Mouse (Mus musculus) neural tube, embryonic 15.5 days (tissue): ENCODE results near the gene Nus1. TPM values are rescaled to one million over a fixed set of nuclear protein-coding genes. Genes with fewer than 3 reads are reported as not detected.
A peak's percentile ranks its signal among the peaks of the same experiment; 100 is the strongest.

Experiments
- ATAC-seq: fragments of 200-750 bp; cut with Nextera tagmentation; 2 replicates; pipeline ENCODE4 v1.8.0; 2017; ENCODE audit warnings: mild to moderate bottlenecking, moderate TSS enrichment, moderate library complexity; ENCODE audit not compliant: low FRiP score
- H3K27ac ChIP-seq: fragments of 300-500 bp; sonication (generic); replicated peaks from 2 replicates; pipeline ENCODE4 v1.5.1; 2015; ENCODE audit warnings: mild to moderate bottlenecking, inconsistent platforms
- H3K27me3 ChIP-seq: fragments of 300-500 bp; sonication (generic); replicated peaks from 2 replicates; pipeline ENCODE4 v1.6.1; 2015; ENCODE audit warnings: inconsistent platforms
- H3K36me3 ChIP-seq: fragments of 300-500 bp; sonication (generic); 2 replicates; pipeline ENCODE4 v1.6.1; 2015; ENCODE audit warnings: inconsistent platforms
- H3K4me1 ChIP-seq: fragments of 300-500 bp; sonication (generic); 2 replicates; pipeline ENCODE4 v1.6.1; 2015; ENCODE audit warnings: inconsistent platforms
- H3K4me2 ChIP-seq: fragments of 300-500 bp; sonication (generic); 2 replicates; pipeline ENCODE4 v1.6.1; 2015; ENCODE audit warnings: inconsistent platforms, mild to moderate bottlenecking, moderate library complexity
- H3K4me3 ChIP-seq: fragments of 300-500 bp; sonication (generic); replicated peaks from 2 replicates; pipeline ENCODE4 v1.5.1; 2015; ENCODE audit warnings: mild to moderate bottlenecking, inconsistent platforms
- H3K9ac ChIP-seq: fragments of 300-500 bp; sonication (generic); replicated peaks from 2 replicates; pipeline ENCODE4 v1.6.1; 2015; ENCODE audit warnings: mild to moderate bottlenecking, inconsistent platforms
- H3K9me3 ChIP-seq: fragments of 300-500 bp; sonication (generic); replicated peaks from 2 replicates; pipeline ENCODE4 v1.6.1; 2016; ENCODE audit warnings: inconsistent platforms
- WGBS: fragments of 180-500 bp; shearing (Covaris S2); methylation state at CpG from one replicate; pipeline ENCODE4 v1.1.7; 2015; ENCODE audit warnings: mixed read lengths; 5-methylcytosine and 5-hydroxymethylcytosine counted together
- polyA plus RNA-seq: library from polyadenylated mRNA; unstranded; fragments of >200 nt; fragmentation: Nextera tagmentation; extraction: Ambion mirVana; gene quantifications from 2 replicates; pipeline ENCODE4 v1.2.1, GENCODE M21; 2015

The Nus1 gene
- polyA plus RNA-seq: 20.3 and 21.3 TPM in 2 replicates

GRCm38 (mm10) chr10:52417299-52417997, at the start of gene Nus1:
TSS of gene Nus1 (plus strand) at chr10:52417547.
- Histone ChIP-seq H3K36me3 (no peaks in the 10 kb centered on the region), H3K27me3 (no peaks in the 10 kb centered on the region), H3K9me3 (no peaks in the 10 kb centered on the region), H3K4me3 (peak within 1 kb of the TSS; percentile 89), H3K4me2 (peak within 1 kb of the TSS; percentile 68), H3K27ac (peak within 1 kb of the TSS; percentile 99), H3K9ac (peak within 1 kb of the TSS; percentile 80), H3K4me1 (peaks cover 27% of the 10 kb centered on the region)
- WGBS: under 1% methylated on average over 77 of the region's 79 CpGs
- ATAC-seq: peak; percentile 99

GRCm38 (mm10) chr10:52368376-52368775, 49.0 kb upstream of the Nus1 start:
- no peak overlapping the region for H3K27ac ChIP-seq
- H3K4me2 ChIP-seq: no peak overlapping the region
- no peaks in the 10 kb centered on the region for H3K27me3 ChIP-seq
- no peak for ATAC-seq
- no peaks in the 10 kb centered on the region for H3K4me1 ChIP-seq
- no peak overlapping the region for H3K4me3 ChIP-seq
- no peaks in the 10 kb centered on the region for H3K36me3 ChIP-seq
- no peaks in the 10 kb centered on the region for H3K9me3 ChIP-seq
- H3K9ac ChIP-seq: no peak overlapping the region
- 88% methylated on average over 4 of the region's 4 CpGs for WGBS

- WGBS: 66% methylated on average over 4 of the region's 4 CpGs
- H3K4me1 ChIP-seq: peaks cover 12% of the 10 kb centered on the region
- no peak for ATAC-seq
- H3K4me3 ChIP-seq: no peak overlapping the region
- H3K27me3 ChIP-seq: no peaks in the 10 kb centered on the region
- H3K9ac ChIP-seq: no peak overlapping the region
- no peaks in the 10 kb centered on the region for H3K36me3 ChIP-seq
- H3K27ac ChIP-seq: no peak overlapping the region
- no peak overlapping the region for H3K4me2 ChIP-seq
- no peaks in the 10 kb centered on the region for H3K9me3 ChIP-seq
Observed at GRCm38 (mm10) chr10:52373834-52374233, 43.5 kb upstream of the Nus1 start.

GRCm38 (mm10) chr10:52374651-52375050, 42.7 kb upstream of the Nus1 start:
- Histone ChIP-seq H3K36me3 (no peaks in the 10 kb centered on the region), H3K9ac (no peak overlapping the region), H3K4me2 (no peak overlapping the region), H3K27ac (no peak overlapping the region), H3K9me3 (no peaks in the 10 kb centered on the region), H3K4me1 (peaks cover 19% of the 10 kb centered on the region), H3K27me3 (no peaks in the 10 kb centered on the region), H3K4me3 (no peak overlapping the region)
- ATAC-seq: no peak

GRCm38 (mm10) chr10:52376422-52376821, 40.9 kb upstream of the Nus1 start:
- Histone ChIP-seq H3K4me1 (peaks cover 19% of the 10 kb centered on the region), H3K4me2 (no peak overlapping the region), H3K27ac (no peak overlapping the region), H3K4me3 (no peak overlapping the region), H3K36me3 (no peaks in the 10 kb centered on the region), H3K27me3 (no peaks in the 10 kb centered on the region), H3K9me3 (no peaks in the 10 kb centered on the region), H3K9ac (no peak overlapping the region)
- 86% methylated on average over 2 of the region's 2 CpGs for WGBS
- no peak for ATAC-seq

GRCm38 (mm10) chr10:52377813-52378212, 39.5 kb upstream of the Nus1 start:
- WGBS: 97% methylated on average over 2 of the region's 2 CpGs
- no peak overlapping the region for H3K4me3 ChIP-seq
- H3K27ac ChIP-seq: no peak overlapping the region
- no peaks in the 10 kb centered on the region for H3K9me3 ChIP-seq
- no peaks in the 10 kb centered on the region for H3K27me3 ChIP-seq
- no peaks in the 10 kb centered on the region for H3K36me3 ChIP-seq
- H3K4me1 ChIP-seq: peaks cover 22% of the 10 kb centered on the region
- ATAC-seq: no peak
- no peak overlapping the region for H3K4me2 ChIP-seq
- H3K9ac ChIP-seq: no peak overlapping the region

GRCm38 (mm10) chr10:52381321-52381801, 36.0 kb upstream of the Nus1 start:
- no peaks in the 10 kb centered on the region for H3K9me3 ChIP-seq
- peak overlapping the region; percentile 94 for H3K27ac ChIP-seq
- peak overlapping the region; percentile 54 for H3K4me2 ChIP-seq
- ATAC-seq: peak; percentile 65
- H3K36me3 ChIP-seq: no peaks in the 10 kb centered on the region
- WGBS: under 1% methylated on average over 19 of the region's 19 CpGs
- H3K4me3 ChIP-seq: peak overlapping the region; percentile 97
- no peaks in the 10 kb centered on the region for H3K27me3 ChIP-seq
- H3K4me1 ChIP-seq: peaks cover 31% of the 10 kb centered on the region
- H3K9ac ChIP-seq: peak overlapping the region; percentile 92

- ATAC-seq: peak; percentile 98
- Histone ChIP-seq H3K36me3 (no peaks in the 10 kb centered on the region), H3K4me3 (peak within 1 kb of the TSS; percentile 97), H3K9ac (peak within 1 kb of the TSS; percentile 92), H3K27me3 (no peaks in the 10 kb centered on the region), H3K4me1 (peaks cover 31% of the 10 kb centered on the region), H3K27ac (peak within 1 kb of the TSS; percentile 94), H3K9me3 (no peaks in the 10 kb centered on the region), H3K4me2 (peak within 1 kb of the TSS; percentile 54)
- WGBS: 1% methylated on average over 63 of the region's 71 CpGs
Observed at GRCm38 (mm10) chr10:52381845-52382591, 35.3 kb upstream of the Nus1 start, which contains the start of gene Gopc. TSS of gene Gopc (minus strand) at chr10:52382124.

GRCm38 (mm10) chr10:52383022-52383421, 34.3 kb upstream of the Nus1 start:
- H3K27me3 ChIP-seq: no peaks in the 10 kb centered on the region
- peaks cover 27% of the 10 kb centered on the region for H3K4me1 ChIP-seq
- H3K9ac ChIP-seq: 0 out of 2 replicates have a peak overlapping the region, but pooled peaks have one; percentile 92
- peak overlapping the region; percentile 54 for H3K4me2 ChIP-seq
- 82% methylated on average over 6 of the region's 6 CpGs for WGBS
- H3K36me3 ChIP-seq: no peaks in the 10 kb centered on the region
- ATAC-seq: no peak
- H3K27ac ChIP-seq: peak overlapping the region; percentile 94; the same call in 1 of the 2 replicates
- H3K9me3 ChIP-seq: no peaks in the 10 kb centered on the region
- H3K4me3 ChIP-seq: peak overlapping the region; percentile 97

- H3K4me3 ChIP-seq: no peak overlapping the region
- 95% methylated on average over 1 of the region's 1 CpGs for WGBS
Observed at GRCm38 (mm10) chr10:52383522-52383921, 33.8 kb upstream of the Nus1 start.

GRCm38 (mm10) chr10:52384823-52385610, 32.3 kb upstream of the Nus1 start:
- 34% methylated on average over 8 of the region's 8 CpGs for WGBS
- no peaks in the 10 kb centered on the region for H3K27me3 ChIP-seq
- H3K4me2 ChIP-seq: no peak overlapping the region
- no peak overlapping the region for H3K27ac ChIP-seq
- no peak for ATAC-seq
- H3K9ac ChIP-seq: no peak overlapping the region
- no peaks in the 10 kb centered on the region for H3K36me3 ChIP-seq
- H3K4me1 ChIP-seq: peaks cover 13% of the 10 kb centered on the region
- H3K9me3 ChIP-seq: no peaks in the 10 kb centered on the region
- H3K4me3 ChIP-seq: no peak overlapping the region

More at GRCm38 (mm10) chr10:52383522-52383921, 33.8 kb upstream of the Nus1 start:
- Histone ChIP-seq H3K27ac (no peak overlapping the region), H3K27me3 (no peaks in the 10 kb centered on the region), H3K36me3 (no peaks in the 10 kb centered on the region), H3K9ac (no peak overlapping the region), H3K9me3 (no peaks in the 10 kb centered on the region), H3K4me2 (no peak overlapping the region), H3K4me1 (peaks cover 22% of the 10 kb centered on the region)
- no peak for ATAC-seq
